8 mouse cellular contexts compared by ENCODE assay signal in the genomic region with DNA sequence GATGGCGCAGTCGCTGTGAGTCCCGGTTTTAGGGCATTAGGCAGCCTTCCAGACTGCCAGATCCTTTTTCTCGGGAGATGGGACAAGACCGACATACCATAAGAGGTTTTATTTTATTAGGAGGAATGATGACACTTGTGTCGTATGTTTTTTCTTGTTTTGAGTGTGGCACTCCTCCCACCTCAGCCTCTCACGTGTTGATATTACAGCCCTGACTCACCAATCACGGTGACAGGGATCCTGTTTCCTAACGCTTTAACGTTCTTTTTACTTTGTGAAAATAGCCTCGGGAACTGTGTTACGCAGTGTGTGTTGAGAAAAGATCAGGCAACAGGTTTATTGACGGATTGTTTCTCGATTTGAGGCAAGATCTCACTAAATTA. TPM values are rescaled to one million over a fixed set of nuclear protein-coding genes. Genes with fewer than 3 reads are reported as not detected.
DNase-seq lines count a peak whose midpoint lies in the region; ATAC-seq and TF ChIP-seq lines count a peak whose summit lies in the region.

No protein-coding gene starts in this region.

- peak overlapping the region; percentile 82 for H3K4me2 ChIP-seq in CH12.LX (ENCODE audit: insufficient read depth, low read depth, poor library complexity, severe bottlenecking)
- peak overlapping the region; percentile 69 for H3K4me2 ChIP-seq in heart, embryonic 16.5 days (ENCODE audit: low read depth, low read length)
- peak overlapping the region; percentile 90 for H3K4me2 ChIP-seq in liver, embryonic 13.5 days

- TF ChIP-seq RAD21 in CH12.LX (IDR thresholded peaks at IDR 0.05; ENCODE audit: low read depth, low read length): no peak

- ATAC-seq in heart, embryonic 16.5 days (replicated peaks; ENCODE audit: extremely low read depth, insufficient read depth, low FRiP score): no peak
- no peak for ATAC-seq in liver, embryonic 13.5 days (ENCODE audit: low read depth)

- H3K79me2 ChIP-seq in CH12.LX (replicated peaks; ENCODE audit: control insufficient read depth, extremely low read depth, insufficient read depth, poor library complexity, severe bottlenecking): peaks cover 80% of the 10 kb centered on the region

- no peaks in the 10 kb centered on the region for H3K27me3 ChIP-seq in CH12.LX (replicated peaks)
- H3K27me3 ChIP-seq in heart, embryonic 16.5 days (ENCODE audit: control insufficient read depth, insufficient read depth, low read length): no peaks in the 10 kb centered on the region
- H3K27me3 ChIP-seq in liver, embryonic 13.5 days: no peaks in the 10 kb centered on the region

- no peaks in the 10 kb centered on the region for H3K9me3 ChIP-seq in CH12.LX (replicated peaks; ENCODE audit: low read length)
- no peaks in the 10 kb centered on the region for H3K9me3 ChIP-seq in heart, embryonic 16.5 days (replicated peaks; ENCODE audit: control insufficient read depth, low read length)
- no peaks in the 10 kb centered on the region for H3K9me3 ChIP-seq in liver, embryonic 13.5 days (replicated peaks)

- in situ Hi-C loops in CH12.LX (cut with MboI; ENCODE audit: low pct_ligation_motif_present, low pct_unique_long_range_greater_than_20kb, low sequenced_read_pairs): loop anchor here (10.0 kb wide), 1 partner anchor 90 kb away; no protein-coding TSS in a partner anchor

- peak overlapping the region; percentile 78 to 99 (median 98) for H3K4me3 ChIP-seq in CH12.LX (replicated peaks in 1 of 3; ENCODE audit: low read depth in 2 of 3, low read length in 2 of 3, poor library complexity in 1 of 3)
- peak overlapping the region; percentile 100 for H3K4me3 ChIP-seq in heart, embryonic 16.5 days (ENCODE audit: low read length)
- peak overlapping the region; percentile 100 for H3K4me3 ChIP-seq in liver, embryonic 13.5 days (replicated peaks)

- no peak overlapping the region for H3K27ac ChIP-seq in CH12.LX (ENCODE audit: insufficient read depth, low read depth)
- H3K27ac ChIP-seq in heart, embryonic 16.5 days (ENCODE audit: low read length): peak overlapping the region; percentile 91
- H3K27ac ChIP-seq in liver, embryonic 13.5 days: peak overlapping the region; percentile 95

- no peak for TF ChIP-seq CTCF in CH12.LX (conservative IDR thresholded peaks at IDR 0.05 in 1 of 2, IDR thresholded peaks at IDR 0.05 in 1 of 2; ENCODE audit: low read depth in 2 of 2, low read length in 2 of 2)

- peaks cover 3 to 47% of the 10 kb centered on the region in 2 experiments for H3K4me1 ChIP-seq in CH12.LX (ENCODE audit: control insufficient read depth in 1 of 2, insufficient read depth in 2 of 2)
- peaks cover 16% of the 10 kb centered on the region for H3K4me1 ChIP-seq in heart, embryonic 16.5 days (ENCODE audit: control insufficient read depth, insufficient read depth, low read length)
- H3K4me1 ChIP-seq in liver, embryonic 13.5 days (replicated peaks): peaks cover 55% of the 10 kb centered on the region

- peak; percentile 67 to 73 for DNase-seq in heart, adult 9 months (ENCODE audit: low spot score in 2 of 2)
- DNase-seq in heart, postnatal 4 days: no peak
- DNase-seq in CH12.LX (ENCODE audit: extremely low read depth): peak; percentile 57
- DNase-seq in c-Kit-positive CD71-positive TER-119-positive erythroid progenitor cells, embryonic 14.5 days (ENCODE audit: low spot score): peak; percentile 42
- peak; percentile 32 for DNase-seq in liver, embryonic 13.5 days
- peak; percentile 36 to 37 for DNase-seq in natural killer cell, adult 2 months (ENCODE audit: low spot score in 2 of 2)
- DNase-seq in urinary bladder, adult 2 months (ENCODE audit: low spot score): no peak

- TF ChIP-seq POLR2A in CH12.LX (IDR thresholded peaks at IDR 0.05; ENCODE audit: low read depth, low read length): no peak

- H3K36me3 ChIP-seq in CH12.LX (replicated peaks in 1 of 2; ENCODE audit: control insufficient read depth in 1 of 2, insufficient read depth in 1 of 2, low read length in 1 of 2): peaks cover 20 to 54% of the 10 kb centered on the region in 2 experiments
- peaks cover 21% of the 10 kb centered on the region for H3K36me3 ChIP-seq in heart, embryonic 16.5 days (ENCODE audit: control insufficient read depth, insufficient read depth)
- H3K36me3 ChIP-seq in liver, embryonic 13.5 days: peaks cover 41% of the 10 kb centered on the region

- H3K9ac ChIP-seq in CH12.LX (ENCODE audit: insufficient read depth, low read depth): peak overlapping the region; percentile 22
- H3K9ac ChIP-seq in heart, embryonic 16.5 days (ENCODE audit: low read length): peak overlapping the region; percentile 91
- H3K9ac ChIP-seq in liver, embryonic 13.5 days: peak overlapping the region; percentile 100

- dilution Hi-C loops in CH12.LX (cut with MboI; ENCODE audit: extremely low pct_ligation_motif_present, extremely low pct_unique_long_range_greater_than_20kb, low sequenced_read_pairs): no loop called here

- 5% methylated on average over 14 of the region's 14 CpGs for WGBS in heart, embryonic 16.5 days
- 8% methylated on average over 14 of the region's 14 CpGs for WGBS in liver, embryonic 13.5 days (ENCODE audit: insufficient replicate concordance)

- TF ChIP-seq EP300 in CH12.LX (IDR thresholded peaks at IDR 0.05; ENCODE audit: low read length): peak; percentile 13; the same call in 1 of the 2 replicates

TF ChIP-seq in CH12.LX, 34 proteins besides CTCF, POLR2A, EP300 and RAD21:
- TF ChIP-seq MAX (IDR thresholded peaks at IDR 0.05; ENCODE audit: low read length) (0 out of 2 replicates have a peak, but pooled peaks have one; percentile 34), MXI1 (IDR thresholded peaks at IDR 0.05; ENCODE audit: low read depth, low read length) (peak; percentile 35; the same call in 1 of the 2 replicates), NRF1 (IDR thresholded peaks at IDR 0.05; ENCODE audit: low read depth, low read length) (no peak), SMC3 (IDR thresholded peaks at IDR 0.05; ENCODE audit: low read depth, low read length) (no peak), IRF4 (IDR thresholded peaks at IDR 0.05; ENCODE audit: low read depth, low read length) (peak; percentile 38; the same call in 1 of the 2 replicates), ZKSCAN1 (IDR thresholded peaks at IDR 0.05; ENCODE audit: borderline replicate concordance, low read depth, low read length) (no peak), BHLHE40 (IDR thresholded peaks at IDR 0.05; ENCODE audit: low read depth, low read length) (peak; percentile 92)

RNA-seq across cellular contexts. Expression of a gene that starts 1.2 kb away (rescaled TPM):
- 10 to 100 TPM in 1 of 2 experiments, 1 to 10 TPM in 1; 8.8 to 10.4 TPM for total RNA-seq in heart, postnatal 4 days (2021)
- total RNA-seq in CH12.LX (2012; rRNA removed) (21.4 and 25.6 TPM in 2 replicates), CH12.LX (2014; rRNA removed) (33.0 and 35.5 TPM in 2 replicates)
- polyA plus RNA-seq in CH12.LX (2012; ENCODE audit: insufficient read length, low read depth): 17.7 and 19.8 TPM in 2 replicates
- 11.1 and 13.8 TPM in 2 replicates for polyA plus RNA-seq in heart, embryonic 16.5 days (2015; fragmentation: Nextera tagmentation; extraction: Ambion mirVana)
- 10.9 and 13.1 TPM in 2 replicates for polyA plus RNA-seq in liver, embryonic 13.5 days (2015; fragmentation: Nextera tagmentation; extraction: Ambion mirVana)
- 11.7 and 11.8 TPM in 2 replicates for polyA plus RNA-seq in urinary bladder, adult 2 months (2012; rRNA removed)

RNA-seq across cellular contexts. Expression of a gene that starts 8.8 kb away (rescaled TPM):
- total RNA-seq in heart, postnatal 4 days (2021): 100 to 1,000 TPM; 714 to 743 TPM
- 2,337 and 2,579 TPM in 2 replicates for total RNA-seq in CH12.LX (2012; rRNA removed)
- total RNA-seq in CH12.LX (2014; rRNA removed): 2,739 and 3,070 TPM in 2 replicates
- polyA plus RNA-seq in CH12.LX (2012; ENCODE audit: insufficient read length, low read depth): 96.4 and 348 TPM in 2 replicates
- polyA plus RNA-seq in heart, embryonic 16.5 days (2015; fragmentation: Nextera tagmentation; extraction: Ambion mirVana): 404 and 445 TPM in 2 replicates
- 547 and 605 TPM in 2 replicates for polyA plus RNA-seq in liver, embryonic 13.5 days (2015; fragmentation: Nextera tagmentation; extraction: Ambion mirVana)
- polyA plus RNA-seq in urinary bladder, adult 2 months (2012; rRNA removed): 872 and 875 TPM in 2 replicates

RNA-seq across cellular contexts. Expression of a gene that starts 40.2 kb away (rescaled TPM):
- total RNA-seq in heart, postnatal 4 days (2021): 1 to 10 TPM; 4.7 to 6.3 TPM
- total RNA-seq in CH12.LX (2012; rRNA removed): 24.9 and 26.9 TPM in 2 replicates
- 27.5 and 28.2 TPM in 2 replicates for total RNA-seq in CH12.LX (2014; rRNA removed)
- polyA plus RNA-seq in CH12.LX (2012; ENCODE audit: insufficient read length, low read depth): 16.9 and 19.2 TPM in 2 replicates
- 9.6 and 9.9 TPM in 2 replicates for polyA plus RNA-seq in heart, embryonic 16.5 days (2015; fragmentation: Nextera tagmentation; extraction: Ambion mirVana)
- polyA plus RNA-seq in liver, embryonic 13.5 days (2015; fragmentation: Nextera tagmentation; extraction: Ambion mirVana): 5.7 and 6.5 TPM in 2 replicates
- polyA plus RNA-seq in urinary bladder, adult 2 months (2012; rRNA removed): 3.0 and 3.7 TPM in 2 replicates

RNA-seq across cellular contexts. Expression of a gene that starts 54.6 kb away (rescaled TPM):
- 10 to 100 TPM; 73.1 to 74.5 TPM for total RNA-seq in heart, postnatal 4 days (2021)
- 67.4 and 79.5 TPM in 2 replicates for total RNA-seq in CH12.LX (2012; rRNA removed)
- total RNA-seq in CH12.LX (2014; rRNA removed): 177 and 208 TPM in 2 replicates
- 137 and 154 TPM in 2 replicates for polyA plus RNA-seq in CH12.LX (2012; ENCODE audit: insufficient read length, low read depth)
- 138 and 151 TPM in 2 replicates for polyA plus RNA-seq in heart, embryonic 16.5 days (2015; fragmentation: Nextera tagmentation; extraction: Ambion mirVana)
- 126 and 153 TPM in 2 replicates for polyA plus RNA-seq in liver, embryonic 13.5 days (2015; fragmentation: Nextera tagmentation; extraction: Ambion mirVana)
- 79.2 and 94.9 TPM in 2 replicates for polyA plus RNA-seq in urinary bladder, adult 2 months (2012; rRNA removed)

Comparison
In these comparisons a context has a peak if more than half of its experiments do, and no peak if none do; other contexts are left out.
1. DNase-seq: peak in heart, adult 9 months (2 of 2), CH12.LX (single experiment), c-Kit-positive CD71-positive TER-119-positive erythroid progenitor cells, embryonic 14.5 days (single experiment), liver, embryonic 13.5 days (single experiment) and natural killer cell, adult 2 months (2 of 2); none in heart, postnatal 4 days (single experiment) and urinary bladder, adult 2 months (single experiment).
2. H3K9ac ChIP-seq: peak in every context shown above with its lines; median percentile 100 in liver, embryonic 13.5 days; 91 in heart, embryonic 16.5 days; 22 in CH12.LX.
3. Peak in every context shown above with its lines, with median percentiles within 50 percentile points of each other: H3K4me2 ChIP-seq and H3K4me3 ChIP-seq.